Mouse (Mus musculus) heart, postnatal 0 days (tissue): ENCODE data around the gene Rcn1. TPM values are rescaled to one million over a fixed set of nuclear protein-coding genes. Genes with fewer than 3 reads are reported as not detected.

ENCODE experiments used
- ATAC-seq: fragments of 200-750 bp; cut with Nextera tagmentation; 2 replicates; pipeline ENCODE4 v1.8.0; 2017; ENCODE audit warnings: low read depth, moderate number of reproducible peaks, moderate library complexity; ENCODE audit not compliant: insufficient read depth
- DNase-seq: peaks from one replicate; pipeline ENCODE4 v3.0.0-alpha.2; 2016; ENCODE audit warnings: low spot score
- H3K27ac ChIP-seq: fragments of 300-500 bp; sonication (generic); 2 replicates; pipeline ENCODE4 v1.5.1; 2014; ENCODE audit warnings: low read depth, mild to moderate bottlenecking
- H3K27me3 ChIP-seq: fragments of 300-500 bp; sonication (generic); 2 replicates; pipeline ENCODE4 v1.6.1; 2014; ENCODE audit warnings: low read length, mixed read lengths; ENCODE audit not compliant: control insufficient read depth, insufficient read depth
- H3K36me3 ChIP-seq: fragments of 300-500 bp; sonication (generic); replicated peaks from 2 replicates; pipeline ENCODE4 v1.6.1; 2014; ENCODE audit warnings: low read length, mixed read lengths; ENCODE audit not compliant: control insufficient read depth, insufficient read depth
- H3K4me1 ChIP-seq: fragments of 300-500 bp; sonication (generic); 2 replicates; pipeline ENCODE4 v1.6.1; 2014; ENCODE audit warnings: antibody characterized with exemption; ENCODE audit not compliant: control insufficient read depth, insufficient read depth
- H3K4me2 ChIP-seq: fragments of 300-500 bp; sonication (generic); 2 replicates; pipeline ENCODE4 v1.6.1; 2014; ENCODE audit warnings: low read depth, mild to moderate bottlenecking, low read length, moderate library complexity
- H3K4me3 ChIP-seq: fragments of 300-500 bp; sonication (generic); 2 replicates; pipeline ENCODE4 v1.5.1; 2014; ENCODE audit warnings: low read depth, low read length
- H3K9ac ChIP-seq: fragments of 300-500 bp; sonication (generic); replicated peaks from 2 replicates; pipeline ENCODE4 v1.6.1; 2014; ENCODE audit warnings: low read depth, low read length, mixed read lengths
- H3K9me3 ChIP-seq: fragments of 300-500 bp; sonication (generic); replicated peaks from 2 replicates; pipeline ENCODE4 v1.6.1; 2016; ENCODE audit warnings: low read length; ENCODE audit not compliant: control insufficient read depth
- CTCF ChIP-seq: IDR thresholded peaks from 2 replicates; pipeline ENCODE4 v1.5.1; 2016; ENCODE audit warnings: antibody characterized with exemption, control low read depth, low read depth
- EP300 ChIP-seq: IDR thresholded peaks from 2 replicates; pipeline ENCODE4 v1.6.1; 2016; ENCODE audit warnings: antibody characterized with exemption, low read depth
- WGBS: fragments of 180-500 bp; shearing (Covaris S2); extraction: QIAGEN DNeasy Blood & Tissue Kit; methylation state at CpG from one replicate; pipeline ENCODE4 v1.1.7; 2014; 5-methylcytosine and 5-hydroxymethylcytosine counted together
- polyA plus RNA-seq: library from polyadenylated mRNA; unstranded; fragments of >200 nt; fragmentation: Nextera tagmentation; extraction: Ambion mirVana; gene quantifications from 2 replicates; pipeline ENCODE4 v1.2.1, GENCODE M21; 2015
- total RNA-seq: library from RNA; depleted of rRNA; stranded (reverse); fragments of >200 nt; gene quantifications from 2 replicates; pipeline ENCODE4 v1.2.3, GENCODE M21; 2014; ENCODE audit warnings: low replicate concordance

Gene Rcn1
- total and polyA plus RNA-seq, 2 experiments from 2014 or later = 34.5 to 54.0 TPM

DNA sequence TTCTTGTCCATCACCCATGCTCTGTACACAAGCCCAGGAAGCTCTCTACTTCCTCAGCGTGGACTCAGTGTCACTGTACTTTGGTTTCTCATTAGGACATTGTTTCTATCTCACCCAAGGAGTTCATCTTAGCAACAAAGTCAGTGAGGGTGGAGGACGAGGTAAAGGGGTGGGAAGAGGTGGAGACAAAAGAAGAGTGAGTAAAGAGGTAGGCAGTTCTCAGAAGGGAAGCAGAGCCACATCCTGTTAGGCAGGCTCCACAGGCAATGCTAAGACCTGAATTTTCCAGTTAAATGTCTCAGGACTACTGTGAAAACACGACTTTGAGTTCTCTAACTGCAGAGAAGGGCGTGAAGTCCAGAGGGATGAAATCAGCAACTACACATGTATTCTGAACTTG lies 12.7 kb downstream of the Rcn1 start:
- no peak for TF ChIP-seq EP300
- no peak for TF ChIP-seq CTCF
- 82% methylated on average over 4 of the region's 4 CpGs for WGBS
- Histone ChIP-seq H3K9ac (no peak overlapping the region), H3K27ac (no peak overlapping the region), H3K4me3 (no peak overlapping the region), H3K9me3 (no peaks in the 10 kb centered on the region), H3K27me3 (no peaks in the 10 kb centered on the region), H3K36me3 (peaks cover 58% of the 10 kb centered on the region), H3K4me1 (no peaks in the 10 kb centered on the region), H3K4me2 (no peak overlapping the region)
- no peak for DNase-seq
- no peak for ATAC-seq

DNA sequence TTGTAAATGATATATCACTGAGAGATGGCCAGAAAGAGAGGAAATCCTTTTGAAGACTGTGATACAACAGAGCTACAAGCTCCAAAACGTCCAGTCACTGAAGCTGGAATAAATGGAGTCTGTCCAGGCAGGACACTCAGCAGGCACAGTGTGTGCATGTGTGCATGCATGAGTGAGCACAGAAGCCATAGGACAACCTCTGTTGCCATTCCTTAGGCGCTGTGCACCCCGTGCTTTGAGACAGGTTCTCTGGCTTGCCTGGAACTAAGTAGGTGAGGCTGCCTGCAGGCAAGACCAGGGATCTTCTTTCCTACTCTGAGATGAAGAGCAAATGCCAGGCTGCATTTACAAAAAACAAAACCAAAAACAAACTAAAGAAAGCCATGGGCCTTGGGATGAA lies 14.1 kb downstream of the Rcn1 start:
- Histone ChIP-seq H3K27me3 (no peaks in the 10 kb centered on the region), H3K36me3 (peaks cover 45% of the 10 kb centered on the region), H3K4me1 (no peaks in the 10 kb centered on the region), H3K4me2 (no peak overlapping the region), H3K27ac (no peak overlapping the region), H3K9me3 (no peaks in the 10 kb centered on the region), H3K4me3 (no peak overlapping the region), H3K9ac (no peak overlapping the region)
- DNase-seq (no peak), ATAC-seq (no peak)
- TF ChIP-seq CTCF = no peak
- TF ChIP-seq EP300 = no peak
- WGBS = 76% methylated on average over 3 of the region's 3 CpGs

DNA sequence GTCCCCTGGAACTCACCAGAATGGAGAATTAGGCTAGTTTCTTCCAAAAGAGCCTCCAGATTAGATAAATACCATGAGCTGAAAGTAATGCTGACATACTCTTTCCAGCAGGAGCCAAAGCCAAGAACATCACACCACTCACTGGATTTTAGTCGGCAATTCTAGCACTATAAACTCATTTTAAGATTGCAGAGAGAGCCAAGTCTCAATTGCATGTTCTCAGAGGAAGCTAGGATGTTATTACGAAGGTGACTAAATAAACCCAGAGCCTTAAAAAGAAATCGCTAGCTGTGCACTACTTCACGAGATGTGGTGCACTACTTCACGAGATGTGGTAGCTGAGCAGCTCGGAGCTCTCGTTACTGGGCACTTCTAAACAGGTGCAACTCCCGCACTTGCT lies 16.1 kb downstream of the Rcn1 start:
- H3K4me2 ChIP-seq = no peak overlapping the region
- no peak overlapping the region for H3K9ac ChIP-seq
- DNase-seq (no peak), ATAC-seq (no peak)
- H3K27ac ChIP-seq = no peak overlapping the region
- no peak overlapping the region for H3K4me3 ChIP-seq
- TF ChIP-seq CTCF = no peak
- no peak for TF ChIP-seq EP300
- H3K36me3 ChIP-seq = peaks cover 34% of the 10 kb centered on the region
- H3K9me3 ChIP-seq = no peaks in the 10 kb centered on the region
- WGBS = 78% methylated on average over 8 of the region's 8 CpGs
- H3K4me1 ChIP-seq = no peaks in the 10 kb centered on the region
- no peaks in the 10 kb centered on the region for H3K27me3 ChIP-seq

DNA sequence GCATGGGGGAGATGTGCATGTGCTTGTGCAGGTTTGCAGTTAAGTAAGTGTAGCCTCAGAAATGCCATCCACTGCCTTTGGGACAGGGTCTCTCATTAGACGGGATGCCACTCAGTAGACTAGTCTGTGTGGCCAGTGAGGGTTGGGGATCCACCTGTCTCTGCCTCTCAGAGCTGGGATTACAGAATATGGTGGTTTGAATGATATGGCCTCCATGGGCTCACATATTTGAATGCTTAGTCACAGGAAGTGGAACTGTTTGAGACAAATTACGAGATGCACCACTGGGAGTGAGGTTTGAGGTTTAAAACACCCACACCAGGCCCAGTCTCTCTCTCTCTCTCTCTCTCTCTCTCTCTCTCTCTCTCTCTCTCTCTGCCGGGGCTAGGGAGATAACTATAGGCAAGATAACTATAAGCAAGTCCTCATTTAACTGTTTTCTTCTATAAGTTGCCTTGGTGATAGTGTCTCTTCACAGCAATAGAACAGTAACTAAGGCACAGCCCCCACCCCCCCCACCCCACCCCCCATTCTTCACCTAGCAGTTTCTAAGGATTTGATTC lies 18.3 kb downstream of the Rcn1 start:
- Histone ChIP-seq H3K9ac (no peak overlapping the region), H3K27me3 (no peaks in the 10 kb centered on the region), H3K9me3 (no peaks in the 10 kb centered on the region), H3K4me1 (no peaks in the 10 kb centered on the region), H3K4me2 (no peak overlapping the region), H3K27ac (no peak overlapping the region), H3K4me3 (no peak overlapping the region), H3K36me3 (peaks cover 13% of the 10 kb centered on the region)
- 67% methylated on average over 3 of the region's 3 CpGs for WGBS
- DNase-seq = no peak
- ATAC-seq = no peak
- TF ChIP-seq CTCF (no peak), EP300 (no peak)

DNA sequence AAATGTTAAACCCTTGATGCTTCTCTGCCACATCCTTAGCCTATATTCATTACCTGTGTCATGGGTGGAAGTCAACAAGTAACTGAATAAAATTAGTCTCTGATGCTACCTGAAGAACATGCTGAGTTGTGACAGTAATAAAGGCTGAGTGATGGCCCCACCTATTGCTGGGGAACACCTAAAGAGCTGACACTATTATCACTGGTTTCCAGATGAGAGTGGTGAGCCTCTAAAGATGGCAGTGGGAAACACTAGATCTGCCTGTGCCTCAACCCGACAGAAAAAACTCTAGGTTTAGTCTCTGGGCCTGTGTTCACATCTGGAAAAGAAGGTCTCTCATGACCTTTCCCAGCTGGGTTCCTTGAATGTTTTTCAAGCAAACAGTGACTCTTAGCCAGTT lies 19.4 kb downstream of the Rcn1 start:
- TF ChIP-seq EP300 = no peak
- TF ChIP-seq CTCF = no peak
- H3K36me3 ChIP-seq = 0 out of 2 replicates have a peak, but pooled peaks cover 1% of the 10 kb centered on the region
- no peak for DNase-seq
- H3K4me1 ChIP-seq = no peaks in the 10 kb centered on the region
- no peak overlapping the region for H3K4me3 ChIP-seq
- no peak overlapping the region for H3K4me2 ChIP-seq
- no peak for ATAC-seq
- no peaks in the 10 kb centered on the region for H3K27me3 ChIP-seq
- H3K9ac ChIP-seq = no peak overlapping the region
- H3K27ac ChIP-seq = no peak overlapping the region
- H3K9me3 ChIP-seq = no peaks in the 10 kb centered on the region
- 68% methylated on average over 1 of the region's 1 CpGs for WGBS

DNA sequence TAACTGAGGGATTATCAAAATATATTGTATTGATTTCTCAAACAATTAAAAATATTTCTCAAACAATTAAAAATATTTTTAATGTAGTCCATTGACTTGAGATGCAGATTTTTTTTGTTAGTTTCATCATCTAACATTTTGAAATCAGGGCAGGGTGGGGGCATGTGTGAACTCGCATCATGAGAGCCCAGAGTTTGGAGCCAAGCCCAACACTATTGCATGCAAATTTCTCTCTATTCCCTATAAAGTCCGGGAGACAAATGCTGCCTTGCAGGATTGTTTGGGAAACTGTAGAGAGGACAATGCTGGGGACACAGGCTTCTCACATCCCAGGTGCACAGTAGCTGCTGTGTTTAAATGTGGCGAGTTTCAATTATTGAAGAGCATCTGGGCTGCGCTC lies 23.4 kb downstream of the Rcn1 start:
- TF ChIP-seq CTCF (no peak), EP300 (no peak)
- Histone ChIP-seq H3K4me1 (no peaks in the 10 kb centered on the region), H3K4me2 (no peak overlapping the region), H3K36me3 (no peaks in the 10 kb centered on the region), H3K27me3 (peaks cover 4% of the 10 kb centered on the region), H3K27ac (no peak overlapping the region), H3K9me3 (no peaks in the 10 kb centered on the region), H3K9ac (no peak overlapping the region), H3K4me3 (no peak overlapping the region)
- DNase-seq (no peak), ATAC-seq (no peak)
- 77% methylated on average over 4 of the region's 4 CpGs for WGBS
